Mouse (Mus musculus) myocyte (in vitro differentiated cells): ENCODE results near the gene Per1. TPM values are rescaled to one million over a fixed set of nuclear protein-coding genes. Genes with fewer than 3 reads are reported as not detected.

ENCODE experiments used
- H3K27me3 ChIP-seq: one replicate; pipeline ENCODE4 v1.6.1; 2011; ENCODE audit not compliant: control insufficient read depth, insufficient read depth, insufficient read length
- H3K36me3 ChIP-seq: one replicate; pipeline ENCODE4 v1.6.1; 2011; ENCODE audit not compliant: control insufficient read depth, insufficient read depth
- H3K4me2 ChIP-seq: one replicate; pipeline ENCODE4 v1.6.1; 2011; ENCODE audit warnings: low read depth, control low read depth
- H3K4me3 ChIP-seq: one replicate; pipeline ENCODE4 v1.5.1; 2011; ENCODE audit warnings: mild to moderate bottlenecking, control low read depth, moderate library complexity
- H3K79me2 ChIP-seq: one replicate; pipeline ENCODE4 v1.6.1; 2011; ENCODE audit not compliant: control insufficient read depth, insufficient read depth
- H3ac ChIP-seq: one replicate; pipeline ENCODE4 v1.6.1; 2011; ENCODE audit not compliant: control insufficient read depth, insufficient read length
- CEBPB ChIP-seq: IDR thresholded peaks from 2 replicates; pipeline ENCODE4 v1.6.1; 2011; ENCODE audit warnings: mild to moderate bottlenecking, moderate library complexity; ENCODE audit not compliant: poor library complexity, insufficient read depth, severe bottlenecking
- E2F4 ChIP-seq: IDR thresholded peaks from one replicate; pipeline ENCODE4 v1.6.1; 2011; ENCODE audit warnings: mild to moderate bottlenecking, control low read depth, moderate library complexity; ENCODE audit not compliant: insufficient read depth
- MAX ChIP-seq: IDR thresholded peaks from one replicate; pipeline ENCODE4 v1.6.1; 2011; ENCODE audit warnings: low read depth, mild to moderate bottlenecking, control low read depth
- MYOD1 ChIP-seq, 3 experiments: IDR thresholded peaks; one replicate each; pipeline ENCODE4 v1.6.1; 2011; ENCODE audit warnings: control low read depth in 2 of 3, low read depth in 2 of 3, mild to moderate bottlenecking in 2 of 3, moderate library complexity in 1 of 3; ENCODE audit not compliant: insufficient read length in 2 of 3, control insufficient read depth in 1 of 3
- MYOG ChIP-seq, 3 experiments: IDR thresholded peaks; one replicate each; pipeline ENCODE4 v1.6.1; 2011; ENCODE audit warnings: control low read depth in 2 of 3, low read depth in 2 of 3, mild to moderate bottlenecking in 2 of 3; ENCODE audit not compliant: insufficient read length in 2 of 3, control insufficient read depth in 1 of 3, insufficient read depth in 1 of 3
- POLR2A ChIP-seq: IDR thresholded peaks from one replicate; pipeline ENCODE4 v1.6.1; 2011; ENCODE audit warnings: low read depth, mild to moderate bottlenecking, control low read depth, moderate library complexity; ENCODE audit not compliant: insufficient read length
- POLR2AphosphoS2 ChIP-seq: IDR thresholded peaks from one replicate; pipeline ENCODE4 v1.6.1; 2011; ENCODE audit warnings: low read depth, control low read depth; ENCODE audit not compliant: insufficient read length
- REST ChIP-seq: IDR thresholded peaks from one replicate; pipeline ENCODE4 v1.6.1; 2011; ENCODE audit warnings: mild to moderate bottlenecking, control low read depth, moderate library complexity; ENCODE audit not compliant: insufficient read depth, insufficient read length
- SRF ChIP-seq: IDR thresholded peaks from one replicate; pipeline ENCODE4 v1.6.1; 2011; ENCODE audit warnings: low read depth; ENCODE audit not compliant: control insufficient read depth, insufficient read length
- TCF12 ChIP-seq: IDR thresholded peaks from one replicate; pipeline ENCODE4 v1.6.1; 2011; ENCODE audit warnings: mild to moderate bottlenecking, control low read depth; ENCODE audit not compliant: poor library complexity, insufficient read depth, severe bottlenecking
- TCF3 ChIP-seq: IDR thresholded peaks from one replicate; pipeline ENCODE4 v1.6.1; 2011; ENCODE audit warnings: low read depth, control low read depth; ENCODE audit not compliant: insufficient read length
- USF1 ChIP-seq: IDR thresholded peaks from one replicate; pipeline ENCODE4 v1.6.1; 2011; ENCODE audit warnings: low read depth, mild to moderate bottlenecking, control low read depth, moderate library complexity
- polyA plus RNA-seq: library from polyadenylated mRNA; unstranded; fragments of >200 nt; fragmentation: generic; extraction: Trizol; gene quantifications from one replicate; pipeline ENCODE4 v1.2.1, GENCODE M21; 2012; ENCODE audit warnings: missing spikeins

The Per1 gene
- 8.9 TPM for polyA plus RNA-seq

GRCm38 (mm10) chr11:69094697-69095429 lies at the start of gene Per1:
TSS of gene Per1 (plus strand) at chr11:69095217.
- Histone ChIP-seq H3K79me2 (peaks cover 6% of the 10 kb centered on the region), H3ac (no peak within 1 kb of the TSS), H3K36me3 (peaks cover 20% of the 10 kb centered on the region), H3K4me3 (peak within 1 kb of the TSS; percentile 36), H3K27me3 (no peaks in the 10 kb centered on the region), H3K4me2 (peak within 1 kb of the TSS; percentile 90)
- TF ChIP-seq POLR2A = peak; percentile 63
- TF ChIP-seq REST = no peak
- no peak for TF ChIP-seq MYOD1 (IDR thresholded peaks at IDR 0.05; ENCODE audit: control insufficient read depth in 1 of 3, insufficient read length in 2 of 3, low read depth in 2 of 3)
- TF ChIP-seq SRF = peak; percentile 53
- no peak for TF ChIP-seq TCF3
- TF ChIP-seq CEBPB = no peak
- peak; percentile 57 for TF ChIP-seq USF1
- no peak for TF ChIP-seq TCF12
- TF ChIP-seq POLR2AphosphoS2 = peak; percentile 83
- TF ChIP-seq MAX = peak; percentile 98

- peak within 1 kb of the TSS; percentile 81 for H3K4me2 ChIP-seq
- H3K36me3 ChIP-seq = no peaks in the 10 kb centered on the region
- peak within 1 kb of the TSS; percentile 35 for H3ac ChIP-seq
- TF ChIP-seq E2F4 = peak; percentile 98
- no peak for TF ChIP-seq SRF
- TF ChIP-seq POLR2AphosphoS2 = peak; percentile 80
- no peak for TF ChIP-seq MYOG (IDR thresholded peaks at IDR 0.05; ENCODE audit: control insufficient read depth in 1 of 3, insufficient read depth in 1 of 3, insufficient read length in 2 of 3, low read depth in 2 of 3)
- no peak for TF ChIP-seq TCF3
- TF ChIP-seq CEBPB = no peak
- no peak for TF ChIP-seq TCF12
- TF ChIP-seq REST = no peak
- TF ChIP-seq USF1 = no peak
- TF ChIP-seq MYOD1 (IDR thresholded peaks at IDR 0.05; ENCODE audit: control insufficient read depth in 1 of 3, insufficient read length in 2 of 3, low read depth in 2 of 3) = no peak
- TF ChIP-seq MAX = no peak
- TF ChIP-seq POLR2A = peak; percentile 62
- H3K27me3 ChIP-seq = no peaks in the 10 kb centered on the region
- peak within 1 kb of the TSS; percentile 90 for H3K4me3 ChIP-seq
- H3K79me2 ChIP-seq = peaks cover 50% of the 10 kb centered on the region
Measured at GRCm38 (mm10) chr11:69045531-69046394, 49.3 kb upstream of the Per1 start, which contains the start of gene Aurkb. TSS of gene Aurkb (plus strand) at chr11:69045647.

GRCm38 (mm10) chr11:69046395-69046774 lies 48.6 kb upstream of the Per1 start:
- H3K36me3 ChIP-seq = no peaks in the 10 kb centered on the region
- no peak overlapping the region for H3ac ChIP-seq
- peaks cover 50% of the 10 kb centered on the region for H3K79me2 ChIP-seq
- H3K4me2 ChIP-seq = peak overlapping the region; percentile 81
- peak overlapping the region; percentile 90 for H3K4me3 ChIP-seq
- no peak for TF ChIP-seq CEBPB
- TF ChIP-seq E2F4 = no peak
- TF ChIP-seq MYOD1 (IDR thresholded peaks at IDR 0.05; ENCODE audit: control insufficient read depth in 1 of 3, insufficient read length in 2 of 3, low read depth in 2 of 3) = no peak
- TF ChIP-seq POLR2A = no peak
- no peak for TF ChIP-seq REST
- TF ChIP-seq POLR2AphosphoS2 = peak; percentile 32
- no peaks in the 10 kb centered on the region for H3K27me3 ChIP-seq

GRCm38 (mm10) chr11:69047592-69047991 lies 47.4 kb upstream of the Per1 start:
- Histone ChIP-seq H3ac (no peak overlapping the region), H3K4me2 (no peak overlapping the region), H3K27me3 (no peaks in the 10 kb centered on the region), H3K36me3 (no peaks in the 10 kb centered on the region), H3K79me2 (peaks cover 50% of the 10 kb centered on the region), H3K4me3 (no peak overlapping the region)
- TF ChIP-seq E2F4 (no peak), MYOG (IDR thresholded peaks at IDR 0.05; ENCODE audit: control insufficient read depth in 1 of 3, insufficient read depth in 1 of 3, insufficient read length in 2 of 3, low read depth in 2 of 3) (no peak), MAX (no peak), POLR2AphosphoS2 (no peak), MYOD1 (IDR thresholded peaks at IDR 0.05; ENCODE audit: control insufficient read depth in 1 of 3, insufficient read length in 2 of 3, low read depth in 2 of 3) (no peak), TCF3 (no peak), REST (no peak), POLR2A (no peak), TCF12 (no peak), USF1 (no peak), CEBPB (no peak), SRF (no peak)
